Mouse (Mus musculus) adrenal gland (tissue): ENCODE measurements around the gene Tm6sf2.

Experiments
- microRNA-seq, 2 experiments: library from miRNA; unstranded; fragments of <30 nt; microRNA quantifications; one replicate each; pipeline ENCODE4; 2019

The Tm6sf2 gene

Small RNA genes lying within 50 kb of the gene (microRNA-seq; reads per million reads assigned to microRNA genes)
- gene Mir7066, result 0 reads per million in 2 experiments
